ENCODE assay signal across 28 mouse cellular contexts in genomic region chr1:184763866-184764265, GRCm38 (mm10). TPM values are rescaled to one million over a fixed set of nuclear protein-coding genes. Genes with fewer than 3 reads are reported as not detected.
"Had no signal": no experiment of that assay in that cellular context is flagged by ENCODE, and none has a peak within 500 bp of the region (broad histone marks: within the 10 kb centered on the region; RNA-seq: fewer than 3 reads in every experiment).

No protein-coding gene starts in this region.

- H3K36me3 ChIP-seq: heart, embryonic 10.5 days; heart, embryonic 13.5 days; heart, embryonic 15.5 days; hindbrain, embryonic 13.5 days; hindbrain, embryonic 15.5 days; intestine, embryonic 15.5 days; limb, embryonic 10.5 days; limb, embryonic 12.5 days; liver, embryonic 13.5 days; liver, embryonic 15.5 days had no signal

- H3K4me2 ChIP-seq: heart, embryonic 13.5 days; heart, embryonic 15.5 days; hindbrain, embryonic 13.5 days; hindbrain, embryonic 15.5 days; intestine, embryonic 15.5 days; limb, embryonic 12.5 days; liver, embryonic 11.5 days; liver, embryonic 13.5 days; liver, embryonic 15.5 days had no signal

- ATAC-seq: inflammation-experienced regulatory T-cells, adult 6 months; intestine, embryonic 15.5 days; intestine, postnatal 0 days; liver, postnatal 0 days had no signal

- H3K4me1 ChIP-seq: heart, embryonic 10.5 days; heart, embryonic 13.5 days; heart, embryonic 15.5 days; hindbrain, embryonic 13.5 days; hindbrain, embryonic 15.5 days; intestine, embryonic 15.5 days; limb, embryonic 10.5 days; limb, embryonic 12.5 days; liver, embryonic 13.5 days; liver, embryonic 15.5 days had no signal

- H3K27ac ChIP-seq: heart, embryonic 10.5 days; heart, embryonic 13.5 days; heart, embryonic 15.5 days; hindbrain, embryonic 13.5 days; hindbrain, embryonic 15.5 days; intestine, embryonic 15.5 days; left cerebral cortex, adult 2 months; limb, embryonic 10.5 days; limb, embryonic 12.5 days; liver, embryonic 13.5 days; liver, embryonic 15.5 days had no signal

- H3K9ac ChIP-seq: heart, embryonic 13.5 days; heart, embryonic 15.5 days; hindbrain, embryonic 13.5 days; hindbrain, embryonic 15.5 days; intestine, embryonic 15.5 days; limb, embryonic 12.5 days; liver, embryonic 13.5 days; liver, embryonic 15.5 days; liver, postnatal 0 days had no signal

- H3K4me3 ChIP-seq: heart, embryonic 10.5 days; heart, embryonic 13.5 days; heart, embryonic 15.5 days; hindbrain, embryonic 13.5 days; hindbrain, embryonic 15.5 days; intestine, embryonic 15.5 days; left cerebral cortex, adult 2 months; limb, embryonic 10.5 days; limb, embryonic 12.5 days; liver, embryonic 13.5 days; liver, embryonic 15.5 days had no signal

- DNase-seq: gastrocnemius, postnatal 14 days; gastrocnemius, postnatal 36 days; heart, adult 18-20 months; heart, postnatal 14 days; heart, postnatal 36 days; kidney, adult 18-20 months; kidney, adult 8-10 months; kidney, postnatal 10 days; liver; liver, embryonic 13.5 days; liver, postnatal 0 days had no signal

- H3K9me3 ChIP-seq: heart, embryonic 10.5 days; heart, embryonic 13.5 days; heart, embryonic 15.5 days; hindbrain, embryonic 13.5 days; hindbrain, embryonic 15.5 days; intestine, embryonic 15.5 days; limb, embryonic 10.5 days; limb, embryonic 12.5 days; liver, embryonic 13.5 days; liver, embryonic 15.5 days had no signal

- H3K27me3 ChIP-seq: heart, embryonic 13.5 days; heart, embryonic 15.5 days; hindbrain, embryonic 13.5 days; hindbrain, embryonic 15.5 days; intestine, embryonic 15.5 days; limb, embryonic 12.5 days; liver, embryonic 13.5 days; liver, embryonic 15.5 days had no signal

RNA-seq across cellular contexts. Expression of gene Hlx, which starts 31.4 kb away (rescaled TPM):
- polyA plus RNA-seq: inflammation-experienced regulatory T-cells, adult 6 months had no signal

RNA-seq across cellular contexts. Expression of gene Marc1, which starts 47.2 kb away (rescaled TPM):
- total RNA-seq: heart, adult 8-10 months; heart, postnatal 14 days; heart, postnatal 36 days; hematopoietic stem cell, adult 5-6 weeks; layer of hippocampus, postnatal 10 days had no signal
- polyA plus RNA-seq: heart, embryonic 13.5 days; heart, embryonic 15.5 days; heart, postnatal 0 days; inflammation-experienced regulatory T-cells, adult 6 months; limb, embryonic 12.5 days had no signal
